Mouse (Mus musculus): ENCODE data around the gene Dclk1. TPM values are rescaled to one million over a fixed set of nuclear protein-coding genes. Genes with fewer than 3 reads are reported as not detected.

The Dclk1 gene
- polyA plus RNA-seq, 1 experiment, result 2.2 TPM

DNA sequence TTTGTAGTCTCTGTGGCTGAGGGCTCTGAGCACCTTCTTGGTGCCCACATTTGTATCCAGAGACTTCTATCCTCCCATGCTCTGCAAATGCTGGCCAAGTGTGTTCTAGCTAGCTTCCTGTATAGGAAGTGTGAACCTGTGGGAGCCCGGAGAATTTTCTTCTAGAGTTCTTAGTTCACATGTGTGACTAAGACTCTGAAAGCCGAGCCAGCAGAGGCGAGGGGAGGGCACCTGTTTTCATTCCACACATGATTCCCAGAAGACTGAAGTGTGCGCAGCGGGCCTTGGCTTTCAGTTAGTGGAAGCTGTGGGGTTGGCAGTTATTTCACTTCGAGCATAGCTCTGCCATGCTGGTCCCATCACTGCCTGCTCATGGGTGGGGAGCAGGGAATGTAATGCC, 1.9 kb downstream of the Dclk1 start:
- no peak overlapping the region for H3K4me3 ChIP-seq (ENCODE audit: insufficient read depth, poor library complexity, severe bottlenecking)
- TF ChIP-seq CTCF (IDR thresholded peaks at IDR 0.05; ENCODE audit: control insufficient read depth, insufficient read depth, insufficient read length) (no peak), FOSL1 (IDR thresholded peaks at IDR 0.05; ENCODE audit: insufficient read depth, low read length, poor library complexity, severe bottlenecking) (no peak), MAX (IDR thresholded peaks at IDR 0.05) (no peak), USF1 (IDR thresholded peaks at IDR 0.05; ENCODE audit: low read depth) (no peak), MYOG (IDR thresholded peaks at IDR 0.05; ENCODE audit: control insufficient read depth, extremely low read depth, insufficient read length) (no peak), CEBPB (IDR thresholded peaks at IDR 0.05; ENCODE audit: low read depth) (no peak), MYOD1 (IDR thresholded peaks at IDR 0.05; ENCODE audit: control insufficient read depth, insufficient read length, low read depth) (no peak)

GRCm38 (mm10) chr3:55246618-55247272, 4.6 kb downstream of the Dclk1 start:
- no peaks in the 10 kb centered on the region for H3K27me3 ChIP-seq (ENCODE audit: control insufficient read depth, insufficient read depth, insufficient read length)
- no peaks in the 10 kb centered on the region for H3K79me3 ChIP-seq (ENCODE audit: low read depth)
- no peak overlapping the region for H3K4me3 ChIP-seq (ENCODE audit: insufficient read depth, poor library complexity, severe bottlenecking)
- no peak for TF ChIP-seq MYOG (IDR thresholded peaks at IDR 0.05; ENCODE audit: control insufficient read depth, extremely low read depth, insufficient read length)
- no peak for TF ChIP-seq CEBPB (IDR thresholded peaks at IDR 0.05; ENCODE audit: low read depth)
- TF ChIP-seq FOSL1 (IDR thresholded peaks at IDR 0.05; ENCODE audit: insufficient read depth, low read length, poor library complexity, severe bottlenecking), result no peak
- no peak for TF ChIP-seq MYOD1 (IDR thresholded peaks at IDR 0.05; ENCODE audit: control insufficient read depth, insufficient read length, low read depth)
- no peak for TF ChIP-seq USF1 (IDR thresholded peaks at IDR 0.05; ENCODE audit: low read depth)
- no peak for TF ChIP-seq MAX (IDR thresholded peaks at IDR 0.05)
- TF ChIP-seq CTCF (IDR thresholded peaks at IDR 0.05; ENCODE audit: control insufficient read depth, insufficient read depth, insufficient read length), result no peak
- H3K79me2 ChIP-seq (ENCODE audit: control insufficient read depth, insufficient read depth), result no peaks in the 10 kb centered on the region
- H3K36me3 ChIP-seq (ENCODE audit: control insufficient read depth, insufficient read depth), result no peaks in the 10 kb centered on the region
- H3ac ChIP-seq (ENCODE audit: control insufficient read depth, insufficient read length, low read depth), result no peak overlapping the region

More for the DNA sequence above, 1.9 kb downstream of the Dclk1 start:
- Histone ChIP-seq H3K79me3 (ENCODE audit: low read depth) (no peaks in the 10 kb centered on the region), H3K79me2 (ENCODE audit: control insufficient read depth, insufficient read depth) (no peaks in the 10 kb centered on the region), H3K36me3 (ENCODE audit: control insufficient read depth, insufficient read depth) (no peaks in the 10 kb centered on the region), H3ac (ENCODE audit: control insufficient read depth, insufficient read length, low read depth) (no peak overlapping the region), H3K27me3 (ENCODE audit: control insufficient read depth, insufficient read depth, insufficient read length) (no peaks in the 10 kb centered on the region)

DNA sequence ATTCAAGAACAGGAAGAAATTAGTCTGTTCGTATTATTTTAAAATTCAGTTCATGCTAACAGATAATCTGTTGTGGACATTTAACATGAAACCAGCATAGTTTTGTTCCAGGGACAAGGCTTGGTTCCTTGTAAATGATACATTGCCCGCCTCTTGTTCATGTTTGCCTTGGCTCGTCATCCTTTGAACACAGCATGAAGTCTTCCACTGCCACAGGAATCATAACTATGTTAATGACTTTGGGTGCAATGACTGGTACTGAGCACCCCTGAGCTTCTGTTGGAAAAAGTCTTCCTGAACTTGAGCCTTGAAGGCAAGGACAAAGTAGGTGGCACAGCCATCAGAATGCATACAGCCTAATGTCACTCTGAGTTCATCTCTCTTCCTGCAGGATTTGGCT, 5.9 kb downstream of the Dclk1 start:
- Histone ChIP-seq H3K27me3 (ENCODE audit: control insufficient read depth, insufficient read depth, insufficient read length) (no peaks in the 10 kb centered on the region), H3K4me3 (ENCODE audit: insufficient read depth, poor library complexity, severe bottlenecking) (no peak overlapping the region), H3K79me2 (ENCODE audit: control insufficient read depth, insufficient read depth) (no peaks in the 10 kb centered on the region), H3K36me3 (ENCODE audit: control insufficient read depth, insufficient read depth) (no peaks in the 10 kb centered on the region), H3ac (ENCODE audit: control insufficient read depth, insufficient read length, low read depth) (no peak overlapping the region), H3K79me3 (ENCODE audit: low read depth) (no peaks in the 10 kb centered on the region)
- no peak for TF ChIP-seq MAX (IDR thresholded peaks at IDR 0.05)
- no peak for TF ChIP-seq USF1 (IDR thresholded peaks at IDR 0.05; ENCODE audit: low read depth)
- TF ChIP-seq MYOG (IDR thresholded peaks at IDR 0.05; ENCODE audit: control insufficient read depth, extremely low read depth, insufficient read length), result no peak
- TF ChIP-seq CEBPB (IDR thresholded peaks at IDR 0.05; ENCODE audit: low read depth), result no peak
- no peak for TF ChIP-seq CTCF (IDR thresholded peaks at IDR 0.05; ENCODE audit: control insufficient read depth, insufficient read depth, insufficient read length)
- TF ChIP-seq MYOD1 (IDR thresholded peaks at IDR 0.05; ENCODE audit: control insufficient read depth, insufficient read length, low read depth), result no peak
- no peak for TF ChIP-seq FOSL1 (IDR thresholded peaks at IDR 0.05; ENCODE audit: insufficient read depth, low read length, poor library complexity, severe bottlenecking)

- H3K36me3 ChIP-seq (ENCODE audit: control insufficient read depth, insufficient read depth), result no peaks in the 10 kb centered on the region
- no peak for TF ChIP-seq FOSL1 (IDR thresholded peaks at IDR 0.05; ENCODE audit: insufficient read depth, low read length, poor library complexity, severe bottlenecking)
- no peak for TF ChIP-seq USF1 (IDR thresholded peaks at IDR 0.05; ENCODE audit: low read depth)
- TF ChIP-seq MYOD1 (IDR thresholded peaks at IDR 0.05; ENCODE audit: control insufficient read depth, insufficient read length, low read depth), result no peak
- TF ChIP-seq CEBPB (IDR thresholded peaks at IDR 0.05; ENCODE audit: low read depth), result no peak
- no peak for TF ChIP-seq MAX (IDR thresholded peaks at IDR 0.05)
- no peak for TF ChIP-seq MYOG (IDR thresholded peaks at IDR 0.05; ENCODE audit: control insufficient read depth, extremely low read depth, insufficient read length)
- no peak for TF ChIP-seq CTCF (IDR thresholded peaks at IDR 0.05; ENCODE audit: control insufficient read depth, insufficient read depth, insufficient read length)
- H3ac ChIP-seq (ENCODE audit: control insufficient read depth, insufficient read length, low read depth), result no peak overlapping the region
- no peaks in the 10 kb centered on the region for H3K79me2 ChIP-seq (ENCODE audit: control insufficient read depth, insufficient read depth)
- no peak overlapping the region for H3K4me3 ChIP-seq (ENCODE audit: insufficient read depth, poor library complexity, severe bottlenecking)
- no peaks in the 10 kb centered on the region for H3K27me3 ChIP-seq (ENCODE audit: control insufficient read depth, insufficient read depth, insufficient read length)
- H3K79me3 ChIP-seq (ENCODE audit: low read depth), result no peaks in the 10 kb centered on the region
Observed at GRCm38 (mm10) chr3:55248508-55248907, 6.3 kb downstream of the Dclk1 start.

- no peak for TF ChIP-seq CEBPB (IDR thresholded peaks at IDR 0.05; ENCODE audit: low read depth)
- no peak for TF ChIP-seq USF1 (IDR thresholded peaks at IDR 0.05; ENCODE audit: low read depth)
- no peak for TF ChIP-seq MYOD1 (IDR thresholded peaks at IDR 0.05; ENCODE audit: control insufficient read depth, insufficient read length, low read depth)
- TF ChIP-seq CTCF (IDR thresholded peaks at IDR 0.05; ENCODE audit: control insufficient read depth, insufficient read depth, insufficient read length), result no peak
- no peak for TF ChIP-seq MAX (IDR thresholded peaks at IDR 0.05)
- TF ChIP-seq FOSL1 (IDR thresholded peaks at IDR 0.05; ENCODE audit: insufficient read depth, low read length, poor library complexity, severe bottlenecking), result no peak
- TF ChIP-seq MYOG (IDR thresholded peaks at IDR 0.05; ENCODE audit: control insufficient read depth, extremely low read depth, insufficient read length), result no peak
- Histone ChIP-seq H3K79me3 (ENCODE audit: low read depth) (no peaks in the 10 kb centered on the region), H3ac (ENCODE audit: control insufficient read depth, insufficient read length, low read depth) (no peak overlapping the region), H3K4me3 (ENCODE audit: insufficient read depth, poor library complexity, severe bottlenecking) (no peak overlapping the region), H3K36me3 (ENCODE audit: control insufficient read depth, insufficient read depth) (no peaks in the 10 kb centered on the region), H3K27me3 (ENCODE audit: control insufficient read depth, insufficient read depth, insufficient read length) (no peaks in the 10 kb centered on the region), H3K79me2 (ENCODE audit: control insufficient read depth, insufficient read depth) (no peaks in the 10 kb centered on the region)
Observed at GRCm38 (mm10) chr3:55250631-55251030, 8.5 kb downstream of the Dclk1 start.
